Mouse (Mus musculus) adrenal gland, adult 18-20 months (tissue): Measurements from ENCODE around the gene Mast4. TPM values are rescaled to one million over a fixed set of nuclear protein-coding genes. Genes with fewer than 3 reads are reported as not detected.

Source experiments
- DNase-seq, 2 experiments: peaks; one replicate each; pipeline ENCODE4 v3.0.0; 2021 to 2022; ENCODE audit warnings: low spot score in 2 of 2
- total RNA-seq, 2 experiments: library from RNA; stranded (reverse); gene quantifications; 1 replicate in 1 of 2; 2 replicates in 1 of 2; pipeline ENCODE4 v1.2.3; 2021

The Mast4 gene
- total RNA-seq, 2 experiments from 2014 or later: 70.7 to 72.0 TPM

- no peak for DNase-seq
These were observed 90.2 kb downstream of the Mast4 start for GRCm38 (mm10) chr13:103244053-103244452.

GRCm38 (mm10) chr13:103241092-103241491 lies 93.2 kb downstream of the Mast4 start:
- no peak for DNase-seq

GRCm38 (mm10) chr13:103239654-103240053 lies 94.6 kb downstream of the Mast4 start:
- no peak for DNase-seq

GRCm38 (mm10) chr13:103238034-103238705 lies 96.1 kb downstream of the Mast4 start:
- DNase-seq: no peak

- DNase-seq: no peak
These were observed 102.1 kb downstream of the Mast4 start for GRCm38 (mm10) chr13:103232171-103232570.

GRCm38 (mm10) chr13:103229069-103229468 lies 105.2 kb downstream of the Mast4 start:
- no peak for DNase-seq

GRCm38 (mm10) chr13:103225895-103226815 lies 108.1 kb downstream of the Mast4 start:
- DNase-seq: no peak

GRCm38 (mm10) chr13:103225217-103225894 lies 108.9 kb downstream of the Mast4 start:
- no peak for DNase-seq

GRCm38 (mm10) chr13:103220479-103221064 lies 113.7 kb downstream of the Mast4 start:
- no peak for DNase-seq

GRCm38 (mm10) chr13:103219999-103220398 lies 114.3 kb downstream of the Mast4 start:
- no peak for DNase-seq

- DNase-seq: no peak
These were observed 116.8 kb downstream of the Mast4 start for GRCm38 (mm10) chr13:103217486-103217885.

GRCm38 (mm10) chr13:103214506-103214905 lies 119.8 kb downstream of the Mast4 start:
- no peak for DNase-seq

GRCm38 (mm10) chr13:103211953-103212352 lies 122.3 kb downstream of the Mast4 start:
- DNase-seq: no peak

GRCm38 (mm10) chr13:103211501-103211941 lies 122.8 kb downstream of the Mast4 start:
- DNase-seq: no peak

- DNase-seq: no peak
These were observed 123.6 kb downstream of the Mast4 start for GRCm38 (mm10) chr13:103210746-103211145.

GRCm38 (mm10) chr13:103207199-103207598 lies 127.1 kb downstream of the Mast4 start:
- DNase-seq: no peak

- DNase-seq: no peak
These were observed 127.7 kb downstream of the Mast4 start for GRCm38 (mm10) chr13:103206644-103207043.

- no peak for DNase-seq
These were observed 129.1 kb downstream of the Mast4 start for GRCm38 (mm10) chr13:103205191-103205590.

- DNase-seq: no peak
These were observed 130.9 kb downstream of the Mast4 start for GRCm38 (mm10) chr13:103203376-103203895.

- DNase-seq: no peak
These were observed 133.1 kb downstream of the Mast4 start for GRCm38 (mm10) chr13:103201016-103201760.
